Mouse (Mus musculus): ENCODE results near the gene Fbln5.

GRCm38 (mm10) chr12:101780915-101781314 lies 37.9 kb downstream of the Fbln5 start:
- TF ChIP-seq EP300 (optimal IDR thresholded peaks at IDR 0.05) = no peak
- TF ChIP-seq CTCF (IDR thresholded peaks at IDR 0.05; ENCODE audit: low read depth) = no peak

All from stomach, postnatal 0 days (tissue).